Mouse (Mus musculus): ENCODE results near the gene Gm8369.
"Not testable (repeated sequence)": the region's sequence is repeated elsewhere in the genome, so short reads cannot be mapped to it uniquely, and the experiment has no call there.

Gene Gm8369

GRCm38 (mm10) chr19:11516246-11516645 is 30.5 kb downstream of the Gm8369 start, which contains the start of gene Ms4a6b:
TSS of gene Ms4a6b (plus strand) at chr19:11516512.
- DNase-seq (ENCODE audit: low spot score in 2 of 2), result no peak

DNA sequence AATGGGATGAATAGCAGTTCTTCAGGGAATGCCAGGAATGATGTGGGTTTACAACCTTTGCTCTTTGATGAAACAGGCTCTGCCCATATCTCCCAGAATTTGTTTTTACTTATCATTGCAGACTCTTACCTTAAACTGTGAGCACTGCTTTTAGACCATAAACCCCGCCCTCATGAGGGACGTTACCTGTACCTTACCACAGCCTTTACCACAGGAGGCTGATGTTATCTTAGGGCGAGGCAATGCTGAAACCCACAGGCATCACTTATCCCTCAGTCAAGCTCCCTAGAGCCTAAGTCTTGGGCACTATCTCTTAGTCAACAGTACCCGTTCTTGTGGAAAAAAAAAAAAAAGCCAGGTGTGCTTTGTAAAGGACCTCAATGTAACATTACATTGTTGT is 31.1 kb downstream of the Gm8369 start:
- DNase-seq (ENCODE audit: low spot score in 2 of 2), result no peak

DNA sequence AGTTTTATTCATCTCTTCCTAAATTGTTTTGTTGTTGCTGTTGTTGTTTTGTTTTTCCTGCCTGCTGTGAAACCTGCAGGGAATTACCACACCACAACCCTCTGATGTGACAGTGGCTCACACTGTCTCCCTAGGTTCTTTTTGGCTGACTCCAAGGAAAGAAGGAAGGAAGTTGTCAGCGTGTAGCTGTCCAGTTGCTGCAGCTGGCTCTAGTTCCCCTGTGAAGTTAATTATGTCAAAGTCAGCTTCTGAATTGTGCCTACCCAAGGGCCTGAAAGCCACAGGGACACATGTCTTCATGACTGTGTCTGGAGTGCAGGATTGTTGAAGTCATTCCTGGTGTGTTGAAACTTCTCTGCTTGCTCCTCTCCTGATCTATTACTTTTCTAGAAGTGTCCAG is 31.6 kb downstream of the Gm8369 start:
- DNase-seq (ENCODE audit: low spot score in 2 of 2), result not testable (repeated sequence)

DNA sequence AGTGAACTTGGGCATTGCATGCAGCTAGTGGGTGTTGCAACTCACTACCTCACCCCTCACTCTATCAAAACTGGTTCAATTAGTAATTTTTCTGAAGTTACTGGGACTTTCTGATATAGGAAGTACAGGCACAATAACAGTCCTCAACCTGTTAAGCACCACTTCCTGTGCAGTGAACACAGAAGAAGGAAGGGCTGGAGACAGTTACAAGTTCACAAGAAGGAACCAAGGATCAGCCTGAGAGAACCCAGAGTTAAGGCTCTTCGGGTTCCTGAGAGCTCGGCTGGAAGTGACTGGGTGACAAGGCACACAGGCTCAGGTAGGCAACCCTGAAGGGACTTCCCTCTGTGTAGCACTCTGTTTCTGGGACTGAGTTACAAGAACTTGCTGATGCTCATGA is 32.6 kb downstream of the Gm8369 start:
- not testable (repeated sequence) for DNase-seq (ENCODE audit: low spot score in 2 of 2)

DNA sequence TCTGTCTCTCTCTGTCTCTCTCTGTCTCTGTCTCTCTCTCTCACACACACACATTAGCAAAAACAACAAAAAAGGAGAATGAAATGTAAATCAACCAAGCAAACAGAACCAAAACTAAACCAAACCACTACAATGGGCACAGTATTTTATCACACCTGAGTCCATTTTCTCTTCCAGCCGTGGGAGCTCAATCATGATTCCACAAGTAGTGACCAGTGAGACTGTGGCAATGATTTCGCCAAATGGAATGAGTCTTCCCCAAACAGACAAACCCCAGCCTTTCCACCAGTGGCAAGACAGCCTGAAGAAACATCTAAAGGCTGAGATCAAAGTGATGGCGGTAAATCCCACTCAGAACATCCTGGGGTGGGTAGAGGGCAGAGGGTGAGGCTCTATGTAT is 34.4 kb downstream of the Gm8369 start:
- no peak for DNase-seq (ENCODE audit: low spot score in 2 of 2)

DNA sequence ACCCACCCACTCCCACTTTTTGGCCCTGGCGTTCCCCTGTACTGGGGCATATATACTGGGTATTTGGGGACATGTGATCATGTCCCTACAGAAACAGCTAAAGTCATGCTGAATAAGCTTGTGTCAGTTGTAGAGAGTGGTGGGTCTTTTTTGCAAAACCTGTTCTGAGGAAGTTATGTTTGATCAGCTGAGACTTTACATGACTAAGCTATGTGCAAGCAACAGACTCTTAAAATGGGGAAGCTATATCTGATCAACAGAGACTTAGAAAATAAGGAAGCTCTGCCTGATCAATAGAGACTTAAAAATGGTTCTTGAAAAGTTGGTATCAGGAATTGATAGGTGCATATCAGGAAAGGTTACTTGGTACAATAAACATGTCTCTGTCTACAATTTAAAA is 47.7 kb downstream of the Gm8369 start:
- DNase-seq (ENCODE audit: low spot score in 2 of 2), result no peak

- no peak for DNase-seq (ENCODE audit: low spot score in 2 of 2)
These were observed 48.2 kb downstream of the Gm8369 start for GRCm38 (mm10) chr19:11533888-11534445.

DNA sequence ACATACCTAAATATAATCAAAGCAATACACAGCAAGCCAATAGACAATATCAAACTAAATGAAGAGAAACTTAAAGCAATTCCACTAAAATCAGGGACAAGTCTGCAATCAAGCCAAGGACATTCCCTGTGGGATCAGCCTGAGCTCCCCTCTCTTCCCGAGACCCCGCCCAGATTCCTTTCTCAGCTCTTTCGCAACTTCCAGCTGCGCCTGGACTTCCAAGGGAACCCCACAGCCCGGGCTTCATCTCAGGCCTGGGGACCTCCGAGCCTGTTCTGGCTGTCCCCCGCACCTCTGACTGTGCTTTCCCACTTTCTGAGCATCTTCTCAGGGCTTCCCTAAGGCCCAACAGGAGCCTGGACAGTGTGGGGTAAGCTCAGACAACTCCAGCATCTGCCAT is 50.9 kb downstream of the Gm8369 start, which contains the start of gene Ms4a4d:
TSS of gene Ms4a4d (plus strand) at position 209 of the 400 bp plus-strand sequence.
- DNase-seq (ENCODE audit: low spot score in 2 of 2), result no peak

GRCm38 (mm10) chr19:11537336-11537735 is 51.6 kb downstream of the Gm8369 start:
- DNase-seq (ENCODE audit: low spot score in 2 of 2), result no peak

- not testable (repeated sequence) for DNase-seq (ENCODE audit: low spot score in 2 of 2)
These were observed 54.6 kb downstream of the Gm8369 start for GRCm38 (mm10) chr19:11540166-11540821.

DNA sequence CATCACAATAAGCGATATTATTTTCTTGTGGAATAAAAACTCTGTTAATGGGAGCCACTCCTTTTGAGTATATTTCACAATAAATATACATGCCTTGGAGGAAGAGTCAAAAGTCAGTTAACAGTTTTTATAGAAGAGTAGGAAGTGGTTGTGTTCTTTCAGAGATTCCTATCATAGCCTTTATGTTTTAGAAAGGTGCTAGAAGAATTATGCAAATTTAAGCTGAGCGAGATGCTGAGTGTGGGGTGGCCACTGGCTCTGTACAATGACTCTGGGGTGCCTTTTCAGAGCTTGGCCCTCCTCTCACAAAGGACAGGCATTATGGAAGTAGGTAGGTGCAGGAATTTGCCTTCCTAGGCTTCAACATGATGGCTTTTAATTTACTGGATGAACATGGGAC is 58.6 kb downstream of the Gm8369 start:
- not testable (repeated sequence) for DNase-seq (ENCODE audit: low spot score in 2 of 2)

GRCm38 (mm10) chr19:11547911-11548310 is 62.2 kb downstream of the Gm8369 start:
- no peak for DNase-seq (ENCODE audit: low spot score in 2 of 2)

DNA sequence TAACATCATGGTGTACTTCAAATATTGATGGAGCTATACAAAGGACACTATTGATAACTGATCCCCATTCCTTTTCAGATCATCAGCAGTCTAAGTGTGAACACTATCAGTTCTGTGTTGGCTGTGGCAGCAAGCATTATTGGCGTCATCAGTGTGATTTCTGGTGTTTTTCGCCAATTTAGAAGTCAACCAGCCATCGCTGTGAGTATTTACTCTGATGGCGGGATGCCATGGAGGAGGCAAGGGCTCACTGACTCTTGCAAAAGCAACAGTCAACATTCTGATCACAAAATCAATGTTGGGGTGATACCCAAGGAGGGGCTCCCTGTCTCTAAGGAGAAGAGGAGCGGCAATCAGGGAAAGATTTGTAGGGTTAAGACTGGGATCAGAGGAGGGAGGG is 69.0 kb downstream of the Gm8369 start:
- no peak for DNase-seq (ENCODE audit: low spot score in 2 of 2)

DNA sequence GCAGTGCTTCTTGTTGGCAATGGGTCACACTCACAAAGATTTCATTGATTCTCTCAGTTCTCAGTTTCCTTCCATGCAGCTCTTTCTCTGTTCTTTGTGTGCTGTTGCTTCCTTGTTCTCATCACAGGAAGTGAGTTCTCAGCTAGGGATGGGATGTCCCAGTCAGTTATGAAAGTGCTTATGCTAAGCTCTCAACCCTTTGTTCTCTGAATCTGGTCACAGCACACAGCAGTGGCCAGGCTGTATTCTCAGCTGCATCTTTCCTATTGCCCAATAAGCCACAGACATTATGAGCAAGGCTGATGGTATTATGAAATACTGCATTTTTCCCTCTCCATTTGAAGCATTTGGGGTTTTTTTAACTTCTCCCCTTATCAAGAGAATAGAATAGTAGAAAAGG is 73.8 kb downstream of the Gm8369 start:
- DNase-seq (ENCODE audit: low spot score in 2 of 2), result not testable (repeated sequence)

Measured in frontal cortex, postnatal 36 days (tissue).